Mouse (Mus musculus) ZHBTc4 (cell line): ENCODE data around the gene Gnaz.

Experiments used
- DNase-seq: peaks from one replicate; pipeline ENCODE4 v3.0.0-alpha.2; 2011; ENCODE audit warnings: low read depth, low spot score

Gene Gnaz

GRCm38 (mm10) chr10:75061341-75062188 is 94.6 kb downstream of the Gnaz start:
- peak; percentile 32 for DNase-seq

GRCm38 (mm10) chr10:75062189-75062561 is 95.2 kb downstream of the Gnaz start:
- DNase-seq = peak; percentile 48

- DNase-seq = no peak
Observed at GRCm38 (mm10) chr10:75062621-75063020, 95.6 kb downstream of the Gnaz start.

GRCm38 (mm10) chr10:75063301-75063965 is 96.5 kb downstream of the Gnaz start:
- DNase-seq = no peak

GRCm38 (mm10) chr10:75065691-75066090 is 98.7 kb downstream of the Gnaz start:
- DNase-seq = peak; percentile 62
